Mouse (Mus musculus) T-cell, adult 2 months (primary cell): ENCODE data around the gene Klhl8.
A peak's percentile ranks its signal among the peaks of the same experiment; 100 is the strongest.
"Not testable (repeated sequence)": the region's sequence is repeated elsewhere in the genome, so short reads cannot be mapped to it uniquely, and the experiment has no call there.

Experiments
- DNase-seq: peaks from one replicate; pipeline ENCODE4 v3.0.0; 2022; ENCODE audit warnings: low spot score

The Klhl8 gene

GRCm38 (mm10) chr5:103910748-103911409, at the start of gene Klhl8:
TSS of gene Klhl8 (minus strand) at chr5:103911259.
- DNase-seq, result peak; percentile 68

- no peak for DNase-seq
These were observed 43.6 kb upstream of the Klhl8 start for GRCm38 (mm10) chr5:103954638-103955037.

- no peak for DNase-seq
These were observed 42.4 kb upstream of the Klhl8 start for GRCm38 (mm10) chr5:103953135-103954083.

GRCm38 (mm10) chr5:103950138-103950537, 39.1 kb upstream of the Klhl8 start:
- DNase-seq, result not testable (repeated sequence)

DNA sequence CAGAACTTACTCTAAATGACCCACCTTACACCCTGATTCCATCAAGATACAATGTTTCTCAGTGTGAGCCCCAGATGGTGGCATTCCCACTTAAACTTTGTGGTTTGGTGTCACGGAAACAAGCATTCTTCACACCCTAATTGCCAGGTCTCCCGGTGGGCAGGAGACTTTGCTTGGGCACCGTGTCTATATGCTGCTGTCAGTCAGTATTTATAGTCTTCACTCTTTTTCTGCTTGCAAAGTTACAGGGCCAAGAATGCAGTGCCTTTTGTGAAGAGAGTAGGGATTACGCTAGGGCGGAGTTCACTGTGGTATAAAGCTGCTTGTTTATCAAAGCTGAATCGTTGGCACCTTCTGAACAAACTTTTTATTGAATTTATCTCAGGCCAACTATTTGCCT, 32.1 kb upstream of the Klhl8 start:
- DNase-seq, result no peak

DNA sequence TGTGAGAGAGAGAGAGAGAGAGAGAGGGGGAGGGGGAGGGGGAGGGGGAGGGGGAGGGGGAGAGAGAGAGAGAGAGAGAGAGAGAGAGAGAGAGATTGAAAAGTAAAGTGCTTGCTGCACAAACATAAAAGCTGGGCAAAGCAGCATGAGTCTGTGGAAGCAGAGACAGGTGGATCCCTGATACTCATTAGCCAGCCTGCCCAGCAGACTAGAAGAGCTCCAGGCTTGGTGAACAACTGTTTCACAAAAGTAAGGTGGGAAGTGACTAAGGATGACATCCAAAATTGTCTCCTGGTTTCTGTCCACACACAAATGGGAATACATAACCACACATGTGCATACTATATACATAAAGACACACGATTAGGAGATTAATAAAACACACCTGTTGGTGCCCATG, 28.8 kb upstream of the Klhl8 start:
- DNase-seq, result no peak

GRCm38 (mm10) chr5:103939350-103939652, 28.2 kb upstream of the Klhl8 start:
- DNase-seq, result no peak

- DNase-seq, result no peak
These were observed 27.7 kb upstream of the Klhl8 start for GRCm38 (mm10) chr5:103938547-103939349.

DNA sequence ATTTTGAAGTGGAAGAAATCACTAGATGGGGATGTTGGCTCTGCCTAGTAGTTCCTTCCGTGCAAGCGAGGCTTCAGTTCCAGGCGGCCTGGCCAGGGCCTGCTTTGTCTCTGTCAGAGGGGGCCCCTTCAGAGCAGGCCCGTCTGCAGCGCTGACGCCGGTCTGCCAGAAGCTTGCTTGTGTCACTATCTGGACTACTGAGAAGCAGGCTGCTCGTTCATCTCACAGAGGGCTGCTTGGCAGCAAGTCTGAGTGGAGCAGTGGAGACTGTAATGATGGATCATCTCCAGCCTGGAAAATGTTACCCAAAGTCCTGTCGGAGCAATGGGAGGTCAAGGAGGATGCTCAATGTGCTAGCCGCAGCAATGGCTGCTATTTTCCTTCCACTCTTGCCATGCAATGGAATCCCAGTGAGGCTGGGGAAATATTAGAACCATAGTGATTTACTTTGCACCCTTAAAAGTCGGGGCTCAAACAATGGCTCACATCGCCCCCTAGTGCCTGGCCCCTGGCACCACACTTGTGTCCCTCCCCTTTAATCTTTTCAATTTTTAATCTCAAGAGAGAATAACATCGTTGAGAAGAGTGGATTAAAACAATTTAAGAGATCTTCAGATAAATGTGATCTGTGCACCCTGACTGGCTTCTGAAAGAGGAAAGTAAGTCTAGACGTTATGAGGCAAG, 26.0 kb upstream of the Klhl8 start:
- DNase-seq, result peak; percentile 5

GRCm38 (mm10) chr5:103931924-103932323, 20.9 kb upstream of the Klhl8 start:
- not testable (repeated sequence) for DNase-seq

- no peak for DNase-seq
These were observed 19.5 kb upstream of the Klhl8 start for GRCm38 (mm10) chr5:103930511-103930910.

GRCm38 (mm10) chr5:103928196-103928550, 17.1 kb upstream of the Klhl8 start:
- DNase-seq, result no peak

- peak; percentile 80 for DNase-seq
These were observed 16.6 kb upstream of the Klhl8 start for GRCm38 (mm10) chr5:103927429-103928195.

DNA sequence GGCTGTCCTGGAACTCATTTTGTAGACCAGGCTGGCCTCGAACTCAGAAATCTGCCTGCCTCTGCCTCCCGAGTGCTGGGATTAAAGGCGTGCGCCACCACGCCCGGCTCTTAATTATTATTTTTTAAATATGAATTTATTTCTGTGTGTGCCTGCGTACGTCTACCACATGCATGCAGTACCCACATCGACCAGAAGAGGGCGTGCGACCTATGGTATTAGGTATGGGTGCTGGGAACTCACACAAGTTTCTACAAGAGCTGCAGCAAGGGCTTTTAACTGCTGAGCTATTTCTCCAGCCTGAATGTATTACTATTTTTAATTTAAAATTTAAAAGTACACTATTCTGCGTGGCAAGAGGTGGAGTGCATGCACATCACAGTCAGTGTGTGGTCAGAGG, 15.3 kb upstream of the Klhl8 start:
- DNase-seq, result no peak

GRCm38 (mm10) chr5:103923755-103924154, 12.7 kb upstream of the Klhl8 start:
- no peak for DNase-seq

DNA sequence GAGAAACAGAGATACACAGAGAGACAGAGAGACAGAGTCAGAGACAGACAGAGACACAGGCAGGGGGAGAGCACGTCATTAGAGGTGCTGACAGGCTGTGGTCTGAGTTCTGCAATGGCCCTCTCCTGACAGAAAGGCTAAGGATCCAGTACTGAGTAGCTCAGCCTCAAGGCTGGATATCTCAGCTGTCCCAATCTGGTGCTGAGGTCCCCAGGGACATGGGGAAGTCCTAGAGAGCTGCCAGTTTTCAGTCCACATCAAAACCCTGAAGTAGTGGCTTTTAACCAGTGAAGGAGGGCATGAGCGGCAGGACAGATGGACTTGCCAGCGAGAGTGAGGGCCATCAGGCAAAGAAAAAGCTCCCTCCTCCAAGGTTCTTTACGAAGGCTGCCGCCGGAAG, 12.0 kb upstream of the Klhl8 start:
- DNase-seq, result no peak

DNA sequence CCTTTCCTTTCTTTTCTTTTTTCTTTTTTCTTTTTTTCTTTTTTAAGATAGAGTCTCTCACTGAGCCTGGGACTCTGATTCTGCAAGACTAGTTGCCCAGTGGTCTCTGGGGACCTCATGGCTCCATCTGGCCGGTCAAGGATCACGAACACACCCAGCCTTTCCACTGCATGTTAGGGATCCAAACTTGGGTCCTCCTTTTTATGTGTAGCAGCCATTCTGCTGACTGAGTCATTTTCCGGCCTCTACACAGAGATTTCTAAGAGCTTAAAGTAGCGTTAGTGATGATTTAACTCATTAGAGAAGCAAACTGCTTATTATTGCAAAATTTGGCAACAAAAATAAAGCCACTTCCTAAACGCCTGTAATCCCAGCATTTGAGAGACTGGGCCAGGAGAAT, 11.4 kb upstream of the Klhl8 start:
- no peak for DNase-seq

- no peak for DNase-seq
These were observed 8.4 kb upstream of the Klhl8 start for GRCm38 (mm10) chr5:103919497-103919896.

DNA sequence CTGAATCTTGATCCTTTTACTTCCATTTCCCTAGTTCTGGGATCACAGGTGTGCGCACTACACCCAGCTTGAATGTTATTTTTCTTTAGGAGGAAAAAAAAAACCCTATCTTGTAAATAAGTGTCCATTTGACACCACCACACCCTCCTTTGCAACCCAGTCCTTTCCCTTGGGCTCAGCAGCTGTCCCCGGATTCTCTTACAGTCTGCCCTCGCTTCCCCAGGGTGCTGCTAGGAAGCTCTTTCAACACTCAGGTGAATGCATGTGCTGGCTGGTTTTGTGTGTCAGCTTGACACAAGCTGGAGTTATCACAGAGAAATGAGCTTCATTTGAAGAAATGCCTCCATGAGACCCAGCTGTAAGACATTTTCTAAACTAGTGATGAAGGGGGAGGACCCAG, 7.2 kb upstream of the Klhl8 start:
- no peak for DNase-seq

GRCm38 (mm10) chr5:103917357-103917895, 6.4 kb upstream of the Klhl8 start:
- no peak for DNase-seq
